Mouse (Mus musculus) urinary bladder, postnatal 14 days (tissue): ENCODE results near the gene Msh2.
"Not testable (repeated sequence)": the region's sequence is repeated elsewhere in the genome, so short reads cannot be mapped to it uniquely, and the experiment has no call there.

ENCODE experiments used
- DNase-seq: peaks from one replicate; pipeline ENCODE4 v3.0.0; 2021; ENCODE audit warnings: low spot score

Gene Msh2

GRCm38 (mm10) chr17:87671890-87672660 is at the start of gene Msh2:
Gene Msh2, plus strand, starts transcription at chr17:87672330.
- peak; percentile 98 for DNase-seq

- DNase-seq = no peak
Measured at GRCm38 (mm10) chr17:87625510-87626086, 46.5 kb upstream of the Msh2 start.

DNA sequence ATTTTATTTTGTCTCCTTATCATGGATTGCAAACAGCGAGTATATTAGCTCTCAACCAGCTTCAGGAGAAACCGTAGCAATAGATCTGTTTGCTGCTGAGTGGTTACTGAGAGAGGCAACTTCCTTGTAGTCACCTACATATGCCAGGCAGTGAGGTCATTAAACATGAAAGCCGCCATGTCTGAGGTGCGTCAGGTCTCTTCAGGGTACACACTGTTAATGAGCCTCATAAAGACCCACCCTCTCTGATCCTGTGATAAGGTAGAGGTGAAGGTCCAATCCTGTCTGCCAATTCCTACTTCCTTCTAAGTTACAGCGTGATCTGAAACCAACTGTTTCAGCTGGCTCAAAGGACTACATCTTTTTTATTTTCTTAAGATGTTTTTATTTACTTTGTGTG is 44.0 kb upstream of the Msh2 start:
- DNase-seq = no peak

DNA sequence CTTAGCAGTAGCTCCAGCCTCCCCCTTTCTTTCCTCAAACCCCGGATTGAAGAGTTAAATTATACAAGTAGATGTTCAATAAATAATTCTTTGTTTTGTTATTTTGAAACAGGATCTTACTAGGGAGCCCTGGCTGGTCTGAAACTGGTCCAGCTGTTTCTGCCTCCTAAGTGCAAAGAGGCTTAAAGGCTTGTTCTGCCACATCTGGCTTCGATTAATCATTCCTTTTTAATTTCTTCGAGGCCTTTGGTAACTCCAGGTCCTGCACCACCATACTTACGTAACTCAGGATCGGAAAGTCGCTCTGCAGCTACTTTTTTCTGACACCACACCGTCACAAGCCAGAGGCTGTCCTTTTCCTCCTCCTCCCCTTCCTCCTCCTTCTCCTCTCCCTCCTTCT is 43.4 kb upstream of the Msh2 start:
- DNase-seq = no peak

DNA sequence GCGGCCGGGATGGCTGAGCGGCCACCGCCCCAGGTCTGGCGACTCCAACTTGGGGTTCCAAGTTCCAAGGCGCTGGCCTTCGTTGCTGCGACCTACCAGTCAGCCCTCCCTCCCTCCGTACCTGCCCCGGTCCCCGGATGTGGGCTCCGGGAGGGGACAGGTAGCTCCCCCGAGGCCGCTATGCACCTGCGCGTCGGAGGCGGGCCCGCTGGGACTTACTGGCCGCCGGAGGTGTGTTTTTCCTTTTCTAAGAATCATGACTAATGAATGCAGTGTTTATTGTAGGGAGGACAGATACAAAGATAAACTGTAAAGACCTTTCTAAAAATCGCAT is 35.1 kb upstream of the Msh2 start:
- DNase-seq = peak; percentile 74

- DNase-seq = no peak
Measured at GRCm38 (mm10) chr17:87639242-87639641, 32.9 kb upstream of the Msh2 start.

GRCm38 (mm10) chr17:87640272-87640671 is 31.9 kb upstream of the Msh2 start:
- DNase-seq = no peak

- DNase-seq = no peak
Measured at GRCm38 (mm10) chr17:87641006-87641405, 31.1 kb upstream of the Msh2 start.

GRCm38 (mm10) chr17:87642744-87643143 is 29.4 kb upstream of the Msh2 start:
- no peak for DNase-seq

GRCm38 (mm10) chr17:87655616-87656015 is 16.5 kb upstream of the Msh2 start:
- not testable (repeated sequence) for DNase-seq

- not testable (repeated sequence) for DNase-seq
Measured at GRCm38 (mm10) chr17:87661958-87662573, 10.1 kb upstream of the Msh2 start.

- DNase-seq = no peak
Measured at GRCm38 (mm10) chr17:87664238-87664637, 7.9 kb upstream of the Msh2 start.

DNA sequence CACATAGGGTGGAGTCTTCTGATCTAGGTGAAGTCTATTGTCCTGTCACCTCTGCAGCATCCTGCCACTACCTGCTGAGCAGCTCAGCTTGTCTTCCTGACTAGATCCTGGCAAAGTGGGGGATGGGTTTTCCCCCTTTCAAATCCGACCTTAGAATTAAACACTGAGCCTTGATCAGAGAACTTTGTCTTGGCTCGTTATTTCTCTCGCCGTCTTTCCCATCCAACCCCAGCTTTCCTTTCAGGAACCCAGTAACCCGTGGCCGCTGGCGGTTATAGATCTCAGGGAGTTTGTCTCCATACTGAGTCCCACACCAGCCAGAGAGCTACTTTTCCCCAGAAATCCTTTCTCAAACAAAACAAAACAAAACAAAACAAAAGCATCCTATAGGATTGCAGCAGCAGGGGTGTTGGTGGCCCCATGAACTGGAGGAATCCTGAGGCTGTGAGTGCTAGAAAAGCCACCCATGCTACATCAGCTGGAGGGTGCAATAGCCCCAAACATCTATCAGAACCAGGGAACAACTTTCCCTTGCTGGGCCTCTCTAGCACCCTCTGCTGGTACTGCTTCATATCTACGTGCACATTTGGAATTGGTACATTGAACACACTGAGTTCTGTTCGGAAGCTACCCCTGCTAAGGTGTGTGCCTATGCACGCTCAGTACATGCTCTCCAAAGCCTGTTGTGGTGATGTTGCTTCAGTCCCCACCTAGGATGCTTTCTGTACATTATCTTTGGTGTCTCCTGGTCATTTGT is 6.9 kb upstream of the Msh2 start:
- DNase-seq = peak; percentile 65

DNA sequence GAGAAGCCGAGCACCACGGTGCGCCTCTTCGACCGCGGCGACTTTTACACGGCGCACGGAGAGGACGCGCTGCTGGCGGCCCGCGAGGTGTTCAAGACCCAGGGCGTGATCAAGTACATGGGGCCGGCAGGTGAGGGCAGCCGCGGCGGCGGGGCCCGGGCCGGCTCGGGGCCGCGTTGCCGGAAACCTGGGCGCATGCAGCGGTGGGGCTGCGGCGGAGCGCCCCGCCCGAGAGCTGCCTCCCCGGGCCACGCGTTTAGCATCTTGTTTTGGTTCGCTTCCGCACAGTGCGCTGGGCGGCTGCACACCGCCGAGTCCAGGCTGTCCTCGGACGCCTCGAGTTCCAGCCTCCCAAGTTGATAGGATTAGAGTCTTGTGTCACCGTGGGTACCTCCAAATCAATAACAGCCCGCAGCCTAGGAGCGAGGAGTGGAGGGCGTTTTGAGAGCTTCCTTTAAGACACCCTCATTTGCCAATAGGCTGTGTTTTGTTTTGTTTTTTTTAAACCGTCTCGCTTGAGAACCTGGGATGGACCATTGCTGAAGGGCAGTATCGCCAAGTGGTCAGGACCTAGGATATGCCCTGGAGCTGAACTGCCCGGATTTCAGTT is 652 bp downstream of the Msh2 start:
- DNase-seq = peak; percentile 48

GRCm38 (mm10) chr17:87676916-87677474 is 4.9 kb downstream of the Msh2 start:
- DNase-seq = not testable (repeated sequence)

DNA sequence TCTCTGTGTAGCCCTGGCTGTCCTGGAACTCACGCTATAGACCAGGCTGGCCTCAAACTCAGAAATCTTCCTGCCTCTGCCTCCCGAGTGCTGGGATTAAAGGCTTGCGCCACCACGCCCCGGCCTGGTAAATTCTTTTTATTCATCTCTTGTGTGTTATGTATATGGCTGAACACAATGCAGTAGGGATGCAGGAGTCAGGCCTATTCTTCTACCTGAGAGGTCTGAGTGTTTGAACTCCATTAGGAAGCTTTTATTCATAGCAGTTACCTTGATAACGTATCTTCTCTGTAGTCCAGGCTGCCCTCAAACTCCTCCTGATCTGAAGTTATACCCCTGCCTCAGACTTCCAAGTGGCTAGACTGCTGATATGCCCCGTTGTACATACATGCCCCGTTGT is 5.5 kb downstream of the Msh2 start:
- DNase-seq = no peak

- DNase-seq = no peak
Measured at GRCm38 (mm10) chr17:87689217-87689616, 17.1 kb downstream of the Msh2 start.

- DNase-seq = peak; percentile 69
Measured at GRCm38 (mm10) chr17:87691958-87692357, 19.8 kb downstream of the Msh2 start.

- DNase-seq = no peak
Measured at GRCm38 (mm10) chr17:87695874-87696465, 23.8 kb downstream of the Msh2 start.

DNA sequence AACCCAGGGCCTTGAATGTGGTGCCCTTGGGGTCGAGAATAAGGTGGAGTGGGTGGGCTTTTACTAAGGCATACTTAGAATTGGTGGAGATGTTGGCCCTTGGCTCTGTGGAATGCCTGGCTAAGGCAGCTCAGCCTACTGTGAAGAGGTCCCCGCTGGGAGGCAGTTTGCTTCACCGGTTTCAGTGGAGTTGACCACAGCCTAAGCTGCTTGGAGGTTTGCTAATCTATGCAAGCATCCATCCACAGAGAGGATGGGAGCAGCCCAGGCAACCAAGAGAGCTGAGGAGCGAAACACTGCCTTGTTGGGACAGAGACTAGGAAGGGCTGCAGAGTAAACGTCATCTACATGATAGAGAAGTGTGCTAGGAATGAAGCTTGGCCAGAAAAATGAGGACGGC is 24.7 kb downstream of the Msh2 start:
- no peak for DNase-seq

GRCm38 (mm10) chr17:87698996-87699765 is 27.1 kb downstream of the Msh2 start:
- no peak for DNase-seq
